In genomic region chr10:128910066-128910841, GRCm38 (mm10) we compare ENCODE assay signal across 8 mouse cellular contexts. TPM values are rescaled to one million over a fixed set of nuclear protein-coding genes. Genes with fewer than 3 reads are reported as not detected.
DNase-seq lines count a peak whose midpoint lies in the region; ATAC-seq and TF ChIP-seq lines count a peak whose summit lies in the region.

No protein-coding gene starts in this region.

- peaks cover 4% of the 10 kb centered on the region; the same call in 1 of the 2 replicates for H3K36me3 ChIP-seq in forebrain, embryonic 13.5 days (ENCODE audit: poor library complexity, severe bottlenecking)
- peaks cover 6% of the 10 kb centered on the region; the same call in 1 of the 2 replicates for H3K36me3 ChIP-seq in hindbrain, embryonic 14.5 days (replicated peaks; ENCODE audit: control insufficient read depth, insufficient read depth)
- 0 out of 2 replicates have a peak, but pooled peaks cover 2% of the 10 kb centered on the region for H3K36me3 ChIP-seq in midbrain, embryonic 14.5 days (ENCODE audit: control insufficient read depth, insufficient read depth, low read length)

- H3K9me3 ChIP-seq in forebrain, embryonic 13.5 days (replicated peaks): no peaks in the 10 kb centered on the region
- H3K9me3 ChIP-seq in hindbrain, embryonic 14.5 days (ENCODE audit: control insufficient read depth, low read length): no peaks in the 10 kb centered on the region
- no peaks in the 10 kb centered on the region for H3K9me3 ChIP-seq in midbrain, embryonic 14.5 days (ENCODE audit: control insufficient read depth, low read length)

- no peak overlapping the region; the same call in 1 of the 2 replicates for H3K27ac ChIP-seq in cerebellum, adult 2 months (ENCODE audit: insufficient read depth, low read length)
- 0 out of 2 replicates have a peak overlapping the region, but pooled peaks have one; percentile 19 for H3K27ac ChIP-seq in forebrain, embryonic 13.5 days
- H3K27ac ChIP-seq in hindbrain, embryonic 14.5 days: peak overlapping the region; percentile 49; the same call in 1 of the 2 replicates
- H3K27ac ChIP-seq in midbrain, embryonic 14.5 days (replicated peaks; ENCODE audit: low read depth, low read length): peak overlapping the region; percentile 67

- peak overlapping the region; percentile 83 for H3K4me2 ChIP-seq in forebrain, embryonic 13.5 days
- peak overlapping the region; percentile 81 for H3K4me2 ChIP-seq in hindbrain, embryonic 14.5 days (replicated peaks)
- H3K4me2 ChIP-seq in midbrain, embryonic 14.5 days (ENCODE audit: low read length): peak overlapping the region; percentile 77

- no peak for ATAC-seq in cerebellum, adult (ENCODE audit: insufficient number of reproducible peaks, low FRiP score, low TSS enrichment)
- ATAC-seq in forebrain, embryonic 13.5 days: peak; percentile 37
- peak; percentile 31 for ATAC-seq in hindbrain, embryonic 14.5 days (ENCODE audit: low FRiP score)
- peak; percentile 35 for ATAC-seq in midbrain, embryonic 14.5 days (ENCODE audit: low FRiP score, low TSS enrichment)
- no peak for ATAC-seq in megakaryocyte-erythroid progenitor cell, adult 5-6 weeks (replicated peaks; ENCODE audit: low FRiP score, low TSS enrichment, poor library complexity, severe bottlenecking)

- WGBS in cerebellum, adult 2 months: 2% methylated on average over 46 of the region's 66 CpGs
- WGBS in forebrain, embryonic 13.5 days: 1% methylated on average over 51 of the region's 66 CpGs
- 2% methylated on average over 64 of the region's 66 CpGs for WGBS in hindbrain, embryonic 14.5 days
- WGBS in midbrain, embryonic 14.5 days: 2% methylated on average over 65 of the region's 66 CpGs

- H3K27me3 ChIP-seq in cerebellum, adult 2 months (ENCODE audit: control insufficient read depth, insufficient read depth, low read length): no peaks in the 10 kb centered on the region
- H3K27me3 ChIP-seq in forebrain, embryonic 13.5 days: peaks cover 5% of the 10 kb centered on the region; the same call in 1 of the 2 replicates
- 0 out of 2 replicates have a peak, but pooled peaks cover 9% of the 10 kb centered on the region for H3K27me3 ChIP-seq in hindbrain, embryonic 14.5 days (ENCODE audit: control insufficient read depth, insufficient read depth, low read length)
- no peaks in the 10 kb centered on the region for H3K27me3 ChIP-seq in midbrain, embryonic 14.5 days (ENCODE audit: control insufficient read depth, insufficient read depth, low read length)

- H3K9ac ChIP-seq in forebrain, embryonic 13.5 days: peak overlapping the region; percentile 82
- peak overlapping the region; percentile 64 for H3K9ac ChIP-seq in hindbrain, embryonic 14.5 days
- H3K9ac ChIP-seq in midbrain, embryonic 14.5 days (replicated peaks; ENCODE audit: low read length): peak overlapping the region; percentile 75

- no peak for TF ChIP-seq CTCF in cerebellum, adult 2 months (IDR thresholded peaks at IDR 0.05; ENCODE audit: borderline replicate concordance, insufficient read depth, low read depth, low read length)

- no peak for DNase-seq in cerebellum, adult 2 months
- peak; percentile 70 for DNase-seq in adipocyte (ENCODE audit: low spot score)
- DNase-seq in hindbrain, embryonic 14.5 days (ENCODE audit: low spot score): no peak
- peak; percentile 34 for DNase-seq in liver
- DNase-seq in midbrain, embryonic 14.5 days: peak; percentile 62

- peaks cover 5% of the 10 kb centered on the region for H3K4me1 ChIP-seq in cerebellum, adult 2 months (ENCODE audit: control insufficient read depth, insufficient read depth, low read length)
- peaks cover 16% of the 10 kb centered on the region for H3K4me1 ChIP-seq in forebrain, embryonic 13.5 days
- peaks cover 6% of the 10 kb centered on the region; the same call in 1 of the 2 replicates for H3K4me1 ChIP-seq in hindbrain, embryonic 14.5 days (replicated peaks; ENCODE audit: control insufficient read depth, insufficient read depth, low read length)
- 0 out of 2 replicates have a peak, but pooled peaks cover 3% of the 10 kb centered on the region for H3K4me1 ChIP-seq in midbrain, embryonic 14.5 days (ENCODE audit: control insufficient read depth, insufficient read depth, low read length)

- peak overlapping the region; percentile 60 for H3K4me3 ChIP-seq in cerebellum, adult 2 months (replicated peaks; ENCODE audit: insufficient read depth, low read depth, low read length)
- peak overlapping the region; percentile 74 for H3K4me3 ChIP-seq in forebrain, embryonic 13.5 days
- peak overlapping the region; percentile 53 for H3K4me3 ChIP-seq in hindbrain, embryonic 14.5 days (replicated peaks; ENCODE audit: low read length)
- peak overlapping the region; percentile 66 for H3K4me3 ChIP-seq in midbrain, embryonic 14.5 days (replicated peaks; ENCODE audit: low read depth, low read length)

- TF ChIP-seq POLR2A in cerebellum, adult 2 months (IDR thresholded peaks at IDR 0.05; ENCODE audit: borderline replicate concordance, insufficient read depth, low read length): no peak

RNA-seq across cellular contexts. Expression of gene Cd63, which starts 9.5 kb away (rescaled TPM):
- 108 and 110 TPM in 2 replicates for polyA plus RNA-seq in cerebellum, adult 2 months (2012; rRNA removed)
- polyA plus RNA-seq in forebrain, embryonic 13.5 days (2015; fragmentation: Nextera tagmentation; extraction: Ambion mirVana): 127 and 130 TPM in 2 replicates
- polyA plus RNA-seq in hindbrain, embryonic 14.5 days (2014; fragmentation: Nextera tagmentation; extraction: Ambion mirVana): 215 and 239 TPM in 2 replicates
- 120 and 138 TPM in 2 replicates for polyA plus RNA-seq in midbrain, embryonic 14.5 days (2014; fragmentation: Nextera tagmentation; extraction: Ambion mirVana)
- total RNA-seq in megakaryocyte-erythroid progenitor cell, adult 5-6 weeks (2014; fragmentation: Nextera tagmentation): 6.8 and 19.4 TPM in 2 replicates
- 15.5 and 18.0 TPM in 2 replicates for total RNA-seq in megakaryocyte-erythroid progenitor cell, adult 5-6 weeks (2017)

RNA-seq across cellular contexts. Expression of gene Rdh5, which starts 12.4 kb away (rescaled TPM):
- polyA plus RNA-seq in cerebellum, adult 2 months (2012; rRNA removed): 37.0 and 45.7 TPM in 2 replicates
- 10.7 and 16.0 TPM in 2 replicates for polyA plus RNA-seq in forebrain, embryonic 13.5 days (2015; fragmentation: Nextera tagmentation; extraction: Ambion mirVana)
- 17.6 and 20.4 TPM in 2 replicates for polyA plus RNA-seq in hindbrain, embryonic 14.5 days (2014; fragmentation: Nextera tagmentation; extraction: Ambion mirVana)
- 11.6 and 15.2 TPM in 2 replicates for polyA plus RNA-seq in midbrain, embryonic 14.5 days (2014; fragmentation: Nextera tagmentation; extraction: Ambion mirVana)
- total RNA-seq in megakaryocyte-erythroid progenitor cell, adult 5-6 weeks (2014; fragmentation: Nextera tagmentation): 12.8 and 19.0 TPM in 2 replicates
- 1.1 and 3.0 TPM in 2 replicates for total RNA-seq in megakaryocyte-erythroid progenitor cell, adult 5-6 weeks (2017)

RNA-seq across cellular contexts. Expression of gene Bloc1s1, which starts 13.6 kb away (rescaled TPM):
- 350 and 357 TPM in 2 replicates for polyA plus RNA-seq in cerebellum, adult 2 months (2012; rRNA removed)
- polyA plus RNA-seq in forebrain, embryonic 13.5 days (2015; fragmentation: Nextera tagmentation; extraction: Ambion mirVana): 241 and 243 TPM in 2 replicates
- polyA plus RNA-seq in hindbrain, embryonic 14.5 days (2014; fragmentation: Nextera tagmentation; extraction: Ambion mirVana): 228 and 269 TPM in 2 replicates
- polyA plus RNA-seq in midbrain, embryonic 14.5 days (2014; fragmentation: Nextera tagmentation; extraction: Ambion mirVana): 249 and 282 TPM in 2 replicates
- total RNA-seq in megakaryocyte-erythroid progenitor cell, adult 5-6 weeks (2014; fragmentation: Nextera tagmentation): 45.7 and 94.6 TPM in 2 replicates
- total RNA-seq in megakaryocyte-erythroid progenitor cell, adult 5-6 weeks (2017): 73.8 and 82.2 TPM in 2 replicates

RNA-seq across cellular contexts. Expression of gene Gdf11, which starts 18.7 kb away (rescaled TPM):
- 13.6 and 14.8 TPM in 2 replicates for polyA plus RNA-seq in cerebellum, adult 2 months (2012; rRNA removed)
- 8.9 and 9.0 TPM in 2 replicates for polyA plus RNA-seq in forebrain, embryonic 13.5 days (2015; fragmentation: Nextera tagmentation; extraction: Ambion mirVana)
- 5.9 and 6.7 TPM in 2 replicates for polyA plus RNA-seq in hindbrain, embryonic 14.5 days (2014; fragmentation: Nextera tagmentation; extraction: Ambion mirVana)
- polyA plus RNA-seq in midbrain, embryonic 14.5 days (2014; fragmentation: Nextera tagmentation; extraction: Ambion mirVana): 7.9 and 9.6 TPM in 2 replicates
- total RNA-seq in megakaryocyte-erythroid progenitor cell, adult 5-6 weeks (2014; fragmentation: Nextera tagmentation): 0.35 TPM in 1 of 2 replicates, not detected in the other
- total RNA-seq in megakaryocyte-erythroid progenitor cell, adult 5-6 weeks (2017): 0.69 TPM in 1 of 2 replicates, not detected in the other

RNA-seq across cellular contexts. Expression of gene Itga7, which starts 23.4 kb away (rescaled TPM):
- polyA plus RNA-seq in cerebellum, adult 2 months (2012; rRNA removed): 96.2 and 106 TPM in 2 replicates
- 0.63 and 0.83 TPM in 2 replicates for polyA plus RNA-seq in forebrain, embryonic 13.5 days (2015; fragmentation: Nextera tagmentation; extraction: Ambion mirVana)
- polyA plus RNA-seq in hindbrain, embryonic 14.5 days (2014; fragmentation: Nextera tagmentation; extraction: Ambion mirVana): 6.2 and 7.2 TPM in 2 replicates
- polyA plus RNA-seq in midbrain, embryonic 14.5 days (2014; fragmentation: Nextera tagmentation; extraction: Ambion mirVana): 3.4 and 4.9 TPM in 2 replicates
- not detected in 2 replicates for total RNA-seq in megakaryocyte-erythroid progenitor cell, adult 5-6 weeks (2014; fragmentation: Nextera tagmentation)
- 0.04 and 0.19 TPM in 2 replicates for total RNA-seq in megakaryocyte-erythroid progenitor cell, adult 5-6 weeks (2017)

Comparison
In these comparisons a context has a peak if more than half of its experiments do, and no peak if none do; other contexts are left out.
1. DNase-seq: peak in adipocyte (single experiment), liver (single experiment) and midbrain, embryonic 14.5 days (single experiment); none in cerebellum, adult 2 months (0 of 2) and hindbrain, embryonic 14.5 days (single experiment).
2. ATAC-seq: peak in forebrain, embryonic 13.5 days (single experiment), hindbrain, embryonic 14.5 days (single experiment) and midbrain, embryonic 14.5 days (single experiment); none in cerebellum, adult (single experiment) and megakaryocyte-erythroid progenitor cell, adult 5-6 weeks (single experiment).
3. Peak in every context shown above with its lines, with median percentiles within 50 percentile points of each other: H3K4me3 ChIP-seq, H3K4me2 ChIP-seq and H3K9ac ChIP-seq.